Mouse (Mus musculus): Measurements from ENCODE around the gene Dcpp2. TPM values are rescaled to one million over a fixed set of nuclear protein-coding genes. Genes with fewer than 3 reads are reported as not detected.
"Not testable (repeated sequence)": the region's sequence is repeated elsewhere in the genome, so short reads cannot be mapped to it uniquely, and the experiment has no call there.

Gene Dcpp2
- total RNA-seq (2021): not detected
- long read RNA-seq, experiment 1: 0 reads
- long read RNA-seq, experiment 2: 0 reads

GRCm38 (mm10) chr17:23880576-23880975 is at the start of gene Dcpp2, which contains the start of gene Dcpp1:
TSS of gene Dcpp2 (plus strand) at chr17:23880880.
TSS of gene Dcpp1 (plus strand) at chr17:23880876.
- intact Hi-C loops (cut with DNase I); DNase-seq: not testable (repeated sequence)

GRCm38 (mm10) chr17:23831201-23831600 is 49.5 kb upstream of the Dcpp2 start:
- DNase-seq: no peak
- intact Hi-C loops (cut with DNase I): no loop called here

GRCm38 (mm10) chr17:23836006-23836575 is 44.6 kb upstream of the Dcpp2 start, which contains the start of gene Prss33:
TSS of gene Prss33 (minus strand) at chr17:23836056.
- intact Hi-C loops (cut with DNase I): no loop called here

GRCm38 (mm10) chr17:23841145-23841544 is 39.5 kb upstream of the Dcpp2 start:
- DNase-seq: peak; percentile 51 to 74
- intact Hi-C loops (cut with DNase I): loop anchor here (5.0 kb wide), 1 partner anchor 69 kb away; the partner anchor contains the start of gene Flywch1

More at GRCm38 (mm10) chr17:23836006-23836575, 44.6 kb upstream of the Dcpp2 start, which contains the start of gene Prss33:
- no peak for DNase-seq

GRCm38 (mm10) chr17:23843141-23843811 is 37.4 kb upstream of the Dcpp2 start:
- intact Hi-C loops (cut with DNase I): loop anchor here (5.0 kb wide), 1 partner anchor 71 kb away; the partner anchor contains the start of gene Flywch1
- DNase-seq: no peak

GRCm38 (mm10) chr17:23843812-23844273 is 36.8 kb upstream of the Dcpp2 start, which contains the start of the genes Prss32 and Prss41:
TSS of gene Prss32 (plus strand) at chr17:23843855.
TSS of gene Prss41 (minus strand) at chr17:23844172.
- peak; percentile 44 to 61 for DNase-seq
- intact Hi-C loops (cut with DNase I): loop anchor here (5.0 kb wide), 1 partner anchor 72 kb away; the partner anchor contains the start of gene Flywch1

GRCm38 (mm10) chr17:23850028-23850427 is 30.7 kb upstream of the Dcpp2 start:
- no peak for DNase-seq
- intact Hi-C loops (cut with DNase I): loop anchor here (2.0 to 5.0 kb wide), 3 partner anchors 73 to 111 kb away; partner anchors contain the start of gene Kremen2

- intact Hi-C loops (cut with DNase I): loop anchor here (2.0 to 5.0 kb wide), 3 partner anchors 74 to 110 kb away; partner anchors contain the start of gene Kremen2
- DNase-seq: peak; percentile 64 to 74
Measured at GRCm38 (mm10) chr17:23850853-23851749, 29.6 kb upstream of the Dcpp2 start.

GRCm38 (mm10) chr17:23853292-23853691 is 27.4 kb upstream of the Dcpp2 start:
- DNase-seq: peak; percentile 51 to 68
- intact Hi-C loops (cut with DNase I): loop anchor here (5.0 kb wide), 2 partner anchors 76 to 106 kb away; partner anchors contain the start of gene Kremen2

- intact Hi-C loops (cut with DNase I): loop anchor here (5.0 kb wide), 2 partner anchors 77 to 107 kb away; partner anchors contain the start of gene Kremen2
- no peak for DNase-seq
Measured at GRCm38 (mm10) chr17:23854229-23854765, 26.4 kb upstream of the Dcpp2 start.

GRCm38 (mm10) chr17:23857193-23857592 is 23.5 kb upstream of the Dcpp2 start:
- DNase-seq: no peak
- intact Hi-C loops (cut with DNase I): no loop called here

- no peak for DNase-seq
- intact Hi-C loops (cut with DNase I): no loop called here
Measured at GRCm38 (mm10) chr17:23857913-23858312, 22.8 kb upstream of the Dcpp2 start.

GRCm38 (mm10) chr17:23862926-23863325 is 17.8 kb upstream of the Dcpp2 start:
- DNase-seq: no peak
- intact Hi-C loops (cut with DNase I): no loop called here

- DNase-seq: no peak
- intact Hi-C loops (cut with DNase I): no loop called here
Measured at GRCm38 (mm10) chr17:23867756-23868155, 12.9 kb upstream of the Dcpp2 start, which contains the start of gene Prss21. TSS of gene Prss21 (plus strand) at chr17:23868056.

- DNase-seq: no peak
- intact Hi-C loops (cut with DNase I): no loop called here
Measured at GRCm38 (mm10) chr17:23868513-23868912, 12.2 kb upstream of the Dcpp2 start.

- DNase-seq: peak; percentile 47 to 68
- intact Hi-C loops (cut with DNase I): loop anchor here (1.0 to 2.0 kb wide), 2 partner anchors 86 to 99 kb away; no protein-coding TSS in a partner anchor
Measured at GRCm38 (mm10) chr17:23873884-23874856, 6.5 kb upstream of the Dcpp2 start.

- intact Hi-C loops (cut with DNase I): no loop called here
- DNase-seq: no peak
Measured at GRCm38 (mm10) chr17:23876741-23877140, 3.9 kb upstream of the Dcpp2 start.

GRCm38 (mm10) chr17:23877166-23877565 is 3.5 kb upstream of the Dcpp2 start:
- no peak for DNase-seq
- intact Hi-C loops (cut with DNase I): no loop called here
